Mouse (Mus musculus) adrenal gland, adult 2 months (tissue): Measurements from ENCODE around the gene Lce6a. TPM values are rescaled to one million over a fixed set of nuclear protein-coding genes. Genes with fewer than 3 reads are reported as not detected.

Experiments
- polyA plus RNA-seq: library from polyadenylated mRNA; depleted of rRNA; stranded (reverse); fragments of >200 nt; gene quantifications from 2 replicates; pipeline ENCODE4 v1.2.3, GENCODE M21; 2012; rRNA removed
- total RNA-seq, 2 experiments: library from RNA; stranded (reverse); gene quantifications; 2 replicates each; pipeline ENCODE4 v1.2.3; 2021

The Lce6a gene
- total and polyA plus RNA-seq, 3 experiments, result not detected

Other genes starting within 250 kb of the Lce6a start
- gene Sprr2h, start 236.0 kb downstream of the Lce6a start, total RNA-seq, result not detected
- gene Sprr2h, start 236.0 kb downstream of the Lce6a start, polyA plus RNA-seq, result not detected in 2 replicates
- not detected for gene Sprr2i, start 213.7 kb downstream of the Lce6a start, total RNA-seq
- not detected in 2 replicates for gene Sprr2i, start 213.7 kb downstream of the Lce6a start, polyA plus RNA-seq
- gene Sprr2j-ps, start 203.6 kb downstream of the Lce6a start, total RNA-seq, result not detected
- not detected in 2 replicates for gene Sprr2j-ps, start 203.6 kb downstream of the Lce6a start, polyA plus RNA-seq
- 1 to 10 TPM; 4.6 to 6.3 TPM for gene Gm9774, start 192.2 kb downstream of the Lce6a start, total RNA-seq
- 17.5 and 20.8 TPM in 2 replicates for gene Gm9774, start 192.2 kb downstream of the Lce6a start, polyA plus RNA-seq
- gene Sprr2k, start 189.1 kb downstream of the Lce6a start, total RNA-seq, result not detected
- not detected in 2 replicates for gene Sprr2k, start 189.1 kb downstream of the Lce6a start, polyA plus RNA-seq
- gene Sprr1b, start 182.9 kb downstream of the Lce6a start, total RNA-seq, result not detected
- not detected in 2 replicates for gene Sprr1b, start 182.9 kb downstream of the Lce6a start, polyA plus RNA-seq
- gene Sprr3, start 162.9 kb downstream of the Lce6a start, total RNA-seq, result not detected
- gene Sprr3, start 162.9 kb downstream of the Lce6a start, polyA plus RNA-seq, result 0.39 TPM in 1 of 2 replicates, not detected in the other
- under 1 TPM in 1 of 2 experiments, not detected in 1; 0.38 TPM for gene Sprr1a, start 135.8 kb downstream of the Lce6a start, total RNA-seq
- 0.21 and 0.56 TPM in 2 replicates for gene Sprr1a, start 135.8 kb downstream of the Lce6a start, polyA plus RNA-seq
- gene Sprr4, start 121.2 kb downstream of the Lce6a start, total RNA-seq, result not detected
- not detected in 2 replicates for gene Sprr4, start 121.2 kb downstream of the Lce6a start, polyA plus RNA-seq
- gene 2310046K23Rik, start 87.1 kb downstream of the Lce6a start, total RNA-seq, result not detected
- gene 2310046K23Rik, start 87.1 kb downstream of the Lce6a start, polyA plus RNA-seq, result not detected in 2 replicates
- not detected for gene Ivl, start 47.9 kb downstream of the Lce6a start, total RNA-seq
- not detected in 2 replicates for gene Ivl, start 47.9 kb downstream of the Lce6a start, polyA plus RNA-seq
- gene Smcp, start 32.7 kb downstream of the Lce6a start, total RNA-seq, result not detected
- not detected in 2 replicates for gene Smcp, start 32.7 kb downstream of the Lce6a start, polyA plus RNA-seq
- not detected for gene 2210017I01Rik, start 14.2 kb downstream of the Lce6a start, total RNA-seq
- gene 2210017I01Rik, start 14.2 kb downstream of the Lce6a start, polyA plus RNA-seq, result not detected in 2 replicates
- not detected for gene Lce1a1, start 26.6 kb upstream of the Lce6a start, total RNA-seq
- gene Lce1a1, start 26.6 kb upstream of the Lce6a start, polyA plus RNA-seq, result 0.33 TPM in 1 of 2 replicates, not detected in the other
- not detected for gene Lce1b, start 35.3 kb upstream of the Lce6a start, total RNA-seq
- gene Lce1b, start 35.3 kb upstream of the Lce6a start, polyA plus RNA-seq, result not detected in 2 replicates
- not detected for gene Lce1a2, start 48.7 kb upstream of the Lce6a start, total RNA-seq
- not detected in 2 replicates for gene Lce1a2, start 48.7 kb upstream of the Lce6a start, polyA plus RNA-seq
- gene Lce1c, start 57.6 kb upstream of the Lce6a start, total RNA-seq, result not detected
- gene Lce1c, start 57.6 kb upstream of the Lce6a start, polyA plus RNA-seq, result not detected in 2 replicates
- gene Lce1d, start 65.5 kb upstream of the Lce6a start, total RNA-seq, result not detected
- not detected in 2 replicates for gene Lce1d, start 65.5 kb upstream of the Lce6a start, polyA plus RNA-seq
- gene Lce1e, start 87.4 kb upstream of the Lce6a start, total RNA-seq, result not detected
- gene Lce1e, start 87.4 kb upstream of the Lce6a start, polyA plus RNA-seq, result not detected in 2 replicates
- gene Lce1f, start 98.7 kb upstream of the Lce6a start, total RNA-seq, result not detected
- gene Lce1f, start 98.7 kb upstream of the Lce6a start, polyA plus RNA-seq, result not detected in 2 replicates
- not detected for gene Gm38119, start 117.4 kb upstream of the Lce6a start, total RNA-seq
- not detected in 2 replicates for gene Gm38119, start 117.4 kb upstream of the Lce6a start, polyA plus RNA-seq
- gene Lce1g, start 130.7 kb upstream of the Lce6a start, total RNA-seq, result not detected
- 0.12 TPM in 1 of 2 replicates, not detected in the other for gene Lce1g, start 130.7 kb upstream of the Lce6a start, polyA plus RNA-seq
- not detected for gene Lce1h, start 143.4 kb upstream of the Lce6a start, total RNA-seq
- gene Lce1h, start 143.4 kb upstream of the Lce6a start, polyA plus RNA-seq, result not detected in 2 replicates
- gene Lce1i, start 157.2 kb upstream of the Lce6a start, total RNA-seq, result not detected
- not detected in 2 replicates for gene Lce1i, start 157.2 kb upstream of the Lce6a start, polyA plus RNA-seq
- not detected for gene Lce1j, start 168.9 kb upstream of the Lce6a start, total RNA-seq
- not detected in 2 replicates for gene Lce1j, start 168.9 kb upstream of the Lce6a start, polyA plus RNA-seq
- gene Lce1k, start 186.2 kb upstream of the Lce6a start, total RNA-seq, result not detected
- not detected in 2 replicates for gene Lce1k, start 186.2 kb upstream of the Lce6a start, polyA plus RNA-seq
- gene Kprp, start 205.6 kb upstream of the Lce6a start, total RNA-seq, result not detected
- not detected in 2 replicates for gene Kprp, start 205.6 kb upstream of the Lce6a start, polyA plus RNA-seq
- not detected for gene Lce1l, start 229.6 kb upstream of the Lce6a start, total RNA-seq
- gene Lce1l, start 229.6 kb upstream of the Lce6a start, polyA plus RNA-seq, result not detected in 2 replicates
- not detected for gene 2310050C09Rik, start 248.6 kb upstream of the Lce6a start, total RNA-seq
- gene 2310050C09Rik, start 248.6 kb upstream of the Lce6a start, polyA plus RNA-seq, result not detected in 2 replicates